Mouse (Mus musculus) gastrocnemius, postnatal 14 days (tissue): ENCODE results near the gene Wbp2nl. TPM values are rescaled to one million over a fixed set of nuclear protein-coding genes. Genes with fewer than 3 reads are reported as not detected.
"Not testable (repeated sequence)": the region's sequence is repeated elsewhere in the genome, so short reads cannot be mapped to it uniquely, and the experiment has no call there.

Experiments used
- DNase-seq: peaks from one replicate; pipeline ENCODE4 v3.0.0; 2021; ENCODE audit warnings: mixed read lengths
- intact Hi-C: fragments of 180-260 bp; cut with DNase I; formaldehyde crosslinking; loops from one replicate; pipeline ENCODE4 v1.15.1; 2025; ENCODE audit warnings: low total_unique reads
- total RNA-seq, 2 experiments: library from RNA; stranded (reverse); gene quantifications; 2 replicates each; pipeline ENCODE4 v1.2.3; 2021

Gene Wbp2nl
- total RNA-seq, 2 experiments from 2014 or later: not detected

DNA sequence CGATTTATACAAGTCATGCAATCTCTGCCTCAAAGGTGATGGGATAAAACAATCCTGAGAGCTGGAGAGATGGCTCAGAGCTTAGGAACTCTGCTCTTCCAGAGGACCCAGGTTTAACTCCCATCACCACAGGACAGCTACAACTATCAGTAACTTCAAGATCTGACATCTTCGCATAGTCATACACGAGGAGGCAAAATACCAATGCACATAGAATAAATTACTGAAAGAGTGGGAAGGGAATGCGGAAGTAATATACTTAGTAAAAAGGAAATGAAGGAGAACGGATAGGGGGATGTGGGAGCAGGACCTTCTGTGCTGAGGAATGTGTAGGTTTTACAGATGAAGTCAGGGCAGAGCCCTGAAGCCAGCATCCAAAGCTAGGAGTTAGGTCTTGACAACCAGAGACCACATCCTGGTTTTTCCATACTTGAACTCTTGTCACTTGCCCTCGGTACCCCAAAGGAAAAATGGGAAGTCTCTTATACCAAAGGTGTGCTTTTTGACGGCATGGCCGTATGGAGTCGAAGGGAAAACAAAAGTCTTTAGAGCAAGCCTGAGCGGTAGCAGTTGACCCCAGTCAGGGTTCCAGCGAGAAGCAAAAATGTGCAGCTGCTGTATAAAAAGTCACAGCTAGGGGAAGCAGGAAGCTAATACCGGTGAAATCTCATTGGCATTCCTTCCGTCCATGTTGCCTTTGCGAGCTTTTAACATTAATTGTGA lies 48.0 kb downstream of the Wbp2nl start:
- intact Hi-C loops: no loop called here
- DNase-seq: no peak

DNA sequence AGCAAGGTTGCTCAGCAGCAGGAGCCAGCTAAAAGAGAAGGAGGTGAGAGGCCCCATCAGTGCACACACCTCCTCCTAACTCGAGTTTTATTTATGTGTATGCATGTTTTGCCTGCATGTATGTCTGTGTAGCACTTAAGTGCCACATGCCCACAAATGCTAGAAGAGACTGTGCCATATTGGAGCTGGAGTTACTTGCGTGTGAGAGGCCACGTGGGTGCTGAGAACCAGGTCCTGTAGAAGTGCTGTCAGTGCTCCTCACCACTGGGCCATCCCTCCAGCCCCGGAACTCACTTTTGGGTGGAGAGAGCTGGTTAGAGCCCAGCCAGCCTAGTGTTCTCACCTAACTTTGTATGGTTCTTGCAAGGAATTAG lies 48.5 kb downstream of the Wbp2nl start:
- intact Hi-C loops: no loop called here
- DNase-seq: no peak

DNA sequence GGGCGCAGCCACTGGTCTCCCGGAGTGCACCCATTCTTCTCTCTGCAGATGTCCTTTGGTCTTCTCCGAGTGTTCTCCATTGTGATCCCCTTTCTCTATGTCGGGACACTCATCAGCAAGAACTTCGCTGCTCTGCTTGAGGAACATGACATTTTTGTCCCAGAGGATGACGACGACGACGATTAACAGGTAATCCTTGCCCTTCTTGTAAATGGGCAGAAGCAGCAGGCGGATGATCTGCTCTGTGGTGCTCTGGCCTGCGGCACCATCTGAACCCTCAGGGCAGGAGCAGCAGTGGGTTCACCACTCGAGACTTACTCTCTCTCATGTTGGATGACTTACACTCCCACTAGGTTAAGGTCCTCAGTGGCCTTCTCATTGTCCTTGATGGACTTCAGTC lies 49.1 kb downstream of the Wbp2nl start:
- intact Hi-C loops: no loop called here
- DNase-seq: no peak

DNA sequence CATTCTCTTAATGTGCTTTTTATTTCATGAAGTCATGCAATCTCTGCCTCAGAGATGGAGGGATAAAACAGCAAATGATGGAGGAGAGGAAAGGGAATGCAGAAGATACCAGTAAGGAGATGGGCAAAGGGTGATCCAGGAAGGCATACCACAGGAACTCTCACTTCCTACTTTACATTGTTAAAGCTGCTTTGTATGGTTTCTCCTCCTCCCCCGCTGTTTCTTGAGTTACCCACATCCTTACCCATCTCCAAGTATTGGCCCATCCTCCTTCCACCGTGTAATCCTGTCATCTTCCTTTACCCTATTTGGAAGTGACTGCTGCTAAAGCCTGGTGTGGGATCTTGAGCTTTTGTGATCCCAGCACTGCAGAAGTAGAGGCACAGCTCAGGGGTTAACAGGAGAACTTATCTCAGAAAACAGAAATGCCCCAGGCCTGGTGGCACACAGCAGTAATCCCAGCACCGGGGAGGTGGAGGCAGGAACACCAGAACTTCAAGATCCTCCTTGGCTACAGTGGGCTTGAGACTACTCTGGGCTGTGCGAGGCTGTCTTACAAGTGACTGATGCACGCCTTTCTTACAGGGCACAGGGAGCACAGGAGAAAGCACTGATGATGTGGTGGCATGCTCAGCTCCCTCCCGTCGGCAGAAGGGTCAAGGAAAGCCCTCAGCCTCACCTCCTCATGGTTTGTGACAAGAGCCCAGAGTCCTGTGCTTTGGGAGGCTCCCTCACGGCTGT lies 49.7 kb downstream of the Wbp2nl start:
- DNase-seq: no peak
- intact Hi-C loops: no loop called here

DNA sequence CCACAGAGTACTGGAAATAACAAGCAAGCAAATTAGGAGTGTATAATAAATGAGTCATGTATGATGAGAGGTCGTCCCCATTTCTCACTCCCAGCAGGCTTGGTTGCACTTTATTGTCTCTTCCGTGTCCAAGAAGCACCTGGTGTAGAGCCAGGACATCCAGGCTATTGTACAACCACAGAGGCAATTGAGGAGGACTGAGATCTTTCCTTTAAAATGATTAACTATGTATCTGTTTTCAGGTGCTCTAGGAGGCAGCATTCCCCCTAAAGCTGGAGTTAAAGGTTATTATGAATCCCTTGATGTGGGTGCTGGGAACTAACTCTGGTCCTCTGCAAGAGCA lies 50.2 kb downstream of the Wbp2nl start:
- intact Hi-C loops: no loop called here
- DNase-seq: no peak

DNA sequence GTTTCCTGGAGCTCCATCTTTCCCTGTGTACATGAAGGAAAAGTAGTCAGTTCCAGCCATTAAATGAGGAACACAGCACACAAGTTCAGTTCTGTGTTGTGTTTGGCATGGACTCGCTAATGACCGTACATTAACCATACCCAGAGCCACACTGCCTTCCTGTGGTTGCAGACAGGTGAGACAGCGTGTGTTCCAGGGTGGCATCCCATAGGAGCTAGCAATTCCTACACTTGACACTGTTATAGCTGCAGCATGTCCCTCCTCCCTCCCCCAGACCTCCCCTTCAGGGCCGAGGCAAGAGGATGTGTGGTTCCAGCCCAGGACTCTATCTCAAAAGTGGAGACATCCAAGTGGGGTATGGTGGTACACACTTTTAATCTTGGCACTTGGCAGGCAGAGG lies 51.6 kb downstream of the Wbp2nl start:
- DNase-seq: no peak
- intact Hi-C loops: no loop called here

DNA sequence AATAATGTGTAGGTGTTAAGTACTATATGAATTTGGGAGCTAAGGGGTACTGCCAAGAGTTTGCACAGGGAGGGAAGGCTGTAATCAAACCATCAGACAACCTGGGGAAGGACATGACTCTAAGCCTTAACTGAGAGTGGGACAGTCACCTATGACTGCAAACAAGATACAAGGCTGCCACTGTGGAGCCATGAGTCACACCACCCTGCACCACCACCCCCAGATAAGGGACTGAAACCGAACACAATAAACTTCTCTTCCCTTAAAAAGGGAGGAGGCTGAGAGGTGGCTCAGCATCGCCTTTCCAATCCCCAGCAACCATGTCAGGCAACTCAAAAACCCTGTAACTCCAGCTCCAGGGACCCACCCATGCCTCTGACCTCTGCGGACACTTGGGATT lies 52.7 kb downstream of the Wbp2nl start:
- intact Hi-C loops: no loop called here
- DNase-seq: no peak

DNA sequence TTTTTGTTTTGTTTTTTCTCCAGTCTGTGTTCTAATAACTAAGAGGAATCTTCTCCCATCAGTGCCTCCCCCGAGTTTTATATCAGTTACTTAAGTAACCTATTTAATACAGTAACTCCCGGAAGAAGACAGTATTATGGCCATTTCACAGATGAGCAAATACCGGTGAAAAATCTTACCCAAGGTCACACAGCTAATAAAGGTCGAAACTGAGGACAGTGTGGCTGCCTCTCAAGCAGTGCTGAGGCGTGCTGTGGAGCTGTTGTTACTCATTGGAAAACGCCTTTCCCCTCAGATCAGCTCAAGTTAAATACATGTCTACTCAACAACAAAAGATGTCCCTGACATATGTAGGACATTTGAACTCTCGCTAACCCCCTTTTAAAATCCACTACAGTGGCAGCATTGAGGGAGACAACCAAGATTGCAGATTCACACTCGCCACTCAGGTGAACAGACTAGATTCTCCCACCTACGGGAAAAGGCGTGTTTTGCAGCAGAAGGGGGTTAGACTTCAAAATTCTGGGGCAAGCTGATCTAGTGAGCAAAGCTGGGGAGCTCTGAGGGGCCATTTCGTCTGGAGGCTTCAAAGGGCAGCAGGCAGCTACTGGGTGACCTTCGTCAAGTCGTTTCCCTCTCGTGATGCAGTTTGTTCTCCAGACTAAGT lies 54.5 kb downstream of the Wbp2nl start:
- intact Hi-C loops: no loop called here
- DNase-seq: no peak

DNA sequence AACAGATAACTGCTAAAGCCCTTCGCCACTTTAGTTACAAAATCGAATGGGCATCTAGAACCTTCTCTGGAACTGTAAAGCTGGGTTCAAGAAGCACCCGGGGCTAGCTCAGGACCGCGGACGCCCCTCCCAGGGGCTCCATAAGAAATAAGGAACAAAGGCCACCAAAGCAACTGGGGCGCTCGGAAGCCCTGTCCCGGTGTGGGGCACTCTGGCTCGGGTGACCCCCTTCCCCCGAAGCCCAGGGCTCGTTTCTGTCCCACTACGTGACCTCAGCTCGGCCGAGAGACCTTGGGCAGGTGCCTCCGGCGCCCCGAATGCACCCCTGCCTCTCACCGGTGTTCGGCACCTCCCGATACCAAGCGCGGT lies 55.0 kb downstream of the Wbp2nl start:
- intact Hi-C loops: no loop called here
- DNase-seq: no peak

DNA sequence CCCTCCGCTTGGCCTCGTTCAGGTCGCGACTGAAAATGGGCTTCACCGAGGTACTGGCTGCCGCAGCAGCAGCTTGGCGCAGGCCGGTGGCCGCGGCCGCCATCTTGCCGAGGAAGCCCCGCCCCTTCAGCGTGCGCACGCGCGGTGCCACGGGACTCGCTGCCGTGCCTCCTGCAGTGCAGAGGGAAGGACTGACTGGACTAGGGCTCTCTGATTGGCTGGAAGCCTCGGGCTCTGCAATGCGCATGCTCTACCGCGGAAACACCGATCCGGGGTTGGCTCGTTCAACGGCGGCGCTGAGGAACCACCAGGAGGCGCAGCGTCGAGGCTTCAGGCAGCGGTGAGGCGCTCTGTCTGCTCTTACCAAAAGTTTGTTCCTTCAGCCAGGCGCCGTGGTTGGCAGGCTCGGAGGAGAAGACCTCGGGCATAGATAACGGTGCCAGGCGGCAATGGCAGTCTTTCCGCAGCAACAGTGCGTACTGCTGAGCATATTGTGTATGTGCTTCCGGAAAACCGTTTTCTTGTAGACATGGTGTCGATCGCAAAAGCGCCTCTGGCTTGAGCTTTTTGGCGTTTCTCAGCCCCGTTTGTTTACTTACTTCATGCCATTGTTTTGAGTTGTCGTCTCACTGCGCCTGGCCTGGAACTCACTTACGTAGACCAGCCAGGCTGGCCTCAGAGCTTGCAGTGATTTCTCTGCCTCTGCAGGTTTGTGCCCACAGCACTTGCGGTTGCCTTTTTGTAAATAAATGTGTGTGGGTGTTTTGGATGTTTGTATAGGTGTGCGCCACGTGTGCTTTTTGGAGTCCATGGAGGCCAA lies 55.6 kb downstream of the Wbp2nl start, which contains the start of gene Ndufa6:
Ndufa6 (minus strand) TSS at position 197 of the 820 bp plus-strand sequence.
- intact Hi-C loops: no loop called here
- peak; percentile 98 for DNase-seq

DNA sequence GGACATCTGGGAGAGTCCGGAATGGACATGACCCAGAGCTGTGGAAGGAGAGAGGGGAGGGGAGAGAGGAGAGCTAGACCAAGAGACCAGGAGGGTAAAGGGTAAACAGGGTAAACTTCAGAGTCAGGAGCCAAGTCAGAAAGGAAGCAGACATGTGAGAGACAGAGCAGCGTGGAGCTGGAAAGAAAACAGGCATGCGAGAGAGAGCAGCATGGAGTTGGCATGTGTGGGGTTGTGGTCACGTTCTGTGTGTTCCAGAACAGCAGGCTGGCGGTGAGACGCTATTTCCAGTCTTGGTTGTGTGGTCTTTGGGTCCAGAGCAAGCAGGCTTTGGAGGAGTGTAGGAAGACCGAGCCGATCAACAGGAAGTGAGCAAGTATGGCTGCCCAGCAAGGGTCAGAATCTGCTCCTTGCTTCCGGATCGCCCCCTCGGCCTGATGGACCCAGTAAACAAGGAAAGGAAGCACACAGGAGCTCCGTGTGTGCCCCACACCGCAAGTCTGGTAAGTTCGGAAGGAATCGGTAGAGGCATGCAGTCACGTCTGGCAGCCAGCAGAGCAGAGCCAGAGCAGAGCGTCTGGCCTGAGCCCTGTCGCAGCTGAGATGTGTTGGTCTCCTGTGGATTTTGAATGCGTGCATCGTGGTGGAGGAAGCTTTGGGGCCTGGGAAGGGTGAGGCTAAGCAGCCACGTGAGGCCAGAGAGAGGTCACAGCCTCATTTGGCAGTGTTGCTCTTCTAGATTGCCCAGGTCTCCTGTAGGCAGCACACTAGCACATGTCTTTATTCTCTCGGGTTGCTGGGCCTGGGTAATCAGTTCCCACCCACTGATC lies 59.9 kb downstream of the Wbp2nl start:
- intact Hi-C loops: loop anchor here (5.0 kb wide), 1 partner anchor 64 kb away; no protein-coding TSS in a partner anchor

DNA sequence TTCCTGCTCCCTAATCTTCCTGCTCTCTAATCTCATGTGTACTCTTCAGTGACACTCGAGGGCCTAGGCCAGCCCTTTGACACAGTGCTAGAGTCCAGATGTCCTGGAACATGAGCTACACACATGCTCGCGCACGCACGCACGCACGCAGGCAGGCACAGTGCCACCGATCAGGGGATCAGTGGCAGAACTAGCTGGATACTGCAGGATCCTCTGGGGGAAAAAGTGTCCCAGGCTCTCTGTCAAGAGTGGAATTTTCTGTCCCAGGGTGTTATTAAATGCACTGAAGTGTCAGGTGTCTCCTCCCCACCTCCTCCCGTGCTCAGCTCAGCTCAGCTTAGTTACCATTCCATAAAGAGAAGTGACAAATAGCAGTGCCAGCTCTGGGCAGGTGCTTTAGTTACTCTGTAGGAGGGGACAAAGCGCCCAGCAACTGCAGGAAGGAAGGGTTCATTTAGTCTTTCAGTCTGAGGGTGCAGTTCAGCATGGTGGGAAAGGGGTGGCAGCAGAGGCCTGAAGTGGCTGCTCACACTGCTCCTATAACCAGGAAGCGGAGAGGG lies 62.8 kb downstream of the Wbp2nl start:
- DNase-seq: peak; percentile 41
- intact Hi-C loops: no loop called here

More for the DNA sequence above, 59.9 kb downstream of the Wbp2nl start:
- peak; percentile 31 for DNase-seq

DNA sequence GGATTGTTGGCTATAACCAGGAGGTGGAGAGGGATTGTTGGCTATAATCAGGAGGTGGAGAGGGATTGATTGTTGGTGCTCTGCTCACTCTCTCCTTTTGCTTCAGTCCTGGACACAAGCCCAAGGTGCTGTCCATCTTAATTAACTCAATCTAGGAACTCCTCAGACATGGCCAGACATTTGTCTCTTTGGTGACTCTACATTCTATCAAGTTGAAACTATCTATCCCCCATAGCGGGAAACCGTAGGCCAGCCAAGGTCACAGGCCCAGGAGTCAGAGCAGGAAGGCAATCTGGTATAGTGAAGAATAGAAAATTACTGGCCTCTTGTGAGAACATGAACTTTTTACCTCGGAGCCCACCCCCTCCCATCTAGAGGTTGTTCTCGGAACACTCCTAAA lies 63.5 kb downstream of the Wbp2nl start:
- DNase-seq: no peak
- intact Hi-C loops: no loop called here

DNA sequence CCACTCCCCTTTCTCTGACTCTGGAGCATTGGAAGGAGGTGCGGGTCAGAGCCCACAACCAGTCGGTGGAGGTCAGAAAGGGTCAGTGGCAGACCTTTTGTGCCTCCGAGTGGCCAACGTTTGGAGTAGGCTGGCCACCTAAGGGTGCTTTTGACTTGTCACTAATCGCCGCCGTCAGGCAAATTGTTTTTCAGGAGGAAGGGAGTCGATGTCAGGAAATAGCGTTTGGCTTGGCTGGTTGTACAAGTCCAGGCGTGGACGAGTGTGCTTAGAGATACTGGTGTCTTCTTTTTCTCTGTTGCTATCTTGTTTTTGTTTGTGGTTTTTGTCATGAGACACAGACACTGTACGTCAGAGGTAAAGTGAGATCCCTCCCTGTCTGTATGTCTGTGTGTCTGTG lies 65.0 kb downstream of the Wbp2nl start:
- intact Hi-C loops, DNase-seq: not testable (repeated sequence)

Other genes starting within 250 kb of the Wbp2nl start
- gene 4930407I10Rik, start 239.8 kb upstream of the Wbp2nl start, total RNA-seq: not detected
- gene Mei1, start 229.0 kb upstream of the Wbp2nl start, total RNA-seq: under 1 TPM; 0.13 to 0.33 TPM
- gene Ccdc134, start 171.0 kb upstream of the Wbp2nl start, total RNA-seq: 10 to 100 TPM; 18.5 to 18.7 TPM
- gene Srebf2, start 151.8 kb upstream of the Wbp2nl start, total RNA-seq: 10 to 100 TPM; 13.7 to 22.9 TPM
- gene Shisa8, start 86.1 kb upstream of the Wbp2nl start, total RNA-seq: under 1 TPM in 1 of 2 experiments, not detected in 1; 0.08 TPM
- gene Tnfrsf13c, start 74.6 kb upstream of the Wbp2nl start, total RNA-seq: not detected
- gene Cenpm, start 54.2 kb upstream of the Wbp2nl start, total RNA-seq: 1 to 10 TPM; 1.8 to 2.6 TPM
- gene 1500009C09Rik, start 46.6 kb upstream of the Wbp2nl start, total RNA-seq: not detected
- 1 to 10 TPM in 1 of 2 experiments, under 1 TPM in 1; 0.71 to 1.4 TPM for gene Sept3, start 24.1 kb upstream of the Wbp2nl start, total RNA-seq
- gene Naga, start 40.0 kb downstream of the Wbp2nl start, total RNA-seq: 10 to 100 TPM; 19.3 to 20.4 TPM
- gene Pheta2, start 40.0 kb downstream of the Wbp2nl start, total RNA-seq: 1 to 10 TPM; 2.0 to 2.8 TPM
- 100 to 1,000 TPM; 141 to 147 TPM for gene Smdt1, start 40.0 kb downstream of the Wbp2nl start, total RNA-seq
- gene Ndufa6, start 55.4 kb downstream of the Wbp2nl start, total RNA-seq: 100 to 1,000 TPM; 417 to 454 TPM
- 10 to 100 TPM; 11.4 to 12.9 TPM for gene Cyp2d22, start 81.3 kb downstream of the Wbp2nl start, total RNA-seq
- under 1 TPM; 0.12 to 0.13 TPM for gene Cyp2d11, start 95.1 kb downstream of the Wbp2nl start, total RNA-seq
- gene Cyp2d10, start 108.2 kb downstream of the Wbp2nl start, total RNA-seq: not detected
- not detected for gene Cyp2d9, start 134.5 kb downstream of the Wbp2nl start, total RNA-seq